Mouse (Mus musculus) liver, embryonic 14.5 days (tissue): ENCODE results near the gene Rbm34.

Experiments
- CTCF ChIP-seq: IDR thresholded peaks from 2 replicates; pipeline ENCODE4 v1.5.1; 2016; ENCODE audit warnings: antibody characterized with exemption, low read depth, control low read depth
- EP300 ChIP-seq: IDR thresholded peaks from 2 replicates; pipeline ENCODE4 v1.6.1; 2016; ENCODE audit warnings: antibody characterized with exemption, low read depth

DNA sequence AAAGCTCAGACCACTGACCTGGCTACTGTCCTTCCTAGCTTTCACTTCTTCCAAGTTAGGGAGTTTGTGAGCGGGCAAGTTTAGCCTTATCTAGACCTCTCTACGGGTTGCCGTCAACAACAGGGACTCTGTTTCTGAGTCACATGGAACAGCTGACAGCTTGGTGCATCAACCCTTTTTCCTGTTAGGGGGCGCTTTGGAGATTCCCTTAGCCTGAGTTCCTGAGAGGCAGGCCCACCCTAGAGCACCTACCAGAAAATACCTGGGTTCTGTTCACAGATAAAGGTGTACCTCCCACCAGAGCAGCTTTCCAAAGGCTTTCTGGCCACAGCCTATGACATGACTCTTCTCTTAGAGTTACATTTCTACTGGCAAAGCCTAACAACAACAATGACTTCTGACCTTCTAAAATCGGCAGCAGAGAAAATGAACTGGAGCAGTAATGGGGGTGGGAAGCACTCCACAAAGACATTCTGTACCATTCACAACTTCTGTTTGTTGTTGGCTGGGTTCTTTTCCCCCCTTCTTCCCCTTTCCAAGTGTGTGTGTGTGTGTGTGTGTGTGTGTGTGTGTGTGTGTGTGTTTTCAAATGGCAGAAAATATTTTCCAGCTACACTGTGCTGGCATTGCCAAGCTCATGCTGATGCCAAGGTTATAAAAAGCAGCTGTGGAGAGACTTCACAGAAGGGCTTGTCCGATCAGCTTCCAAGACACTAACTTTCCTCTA lies 53.5 kb downstream of the Rbm34 start:
- TF ChIP-seq CTCF (no peak), EP300 (no peak)
